Mouse (Mus musculus): ENCODE data around the gene Ano6. TPM values are rescaled to one million over a fixed set of nuclear protein-coding genes. Genes with fewer than 3 reads are reported as not detected.

The Ano6 gene
- total RNA-seq, 1 experiment from 2014 or later: 33.6 TPM

GRCm38 (mm10) chr15:95858876-95859655 lies 68.4 kb downstream of the Ano6 start:
- ATAC-seq (replicated peaks in 1 of 2; ENCODE audit: insufficient read depth in 1 of 2, low FRiP score in 2 of 2, low TSS enrichment in 1 of 2, low read depth in 1 of 2, poor library complexity in 2 of 2, severe bottlenecking in 2 of 2): no peak

GRCm38 (mm10) chr15:95863865-95864660 lies 73.4 kb downstream of the Ano6 start:
- no peak for ATAC-seq (replicated peaks in 1 of 2; ENCODE audit: insufficient read depth in 1 of 2, low FRiP score in 2 of 2, low TSS enrichment in 1 of 2, low read depth in 1 of 2, poor library complexity in 2 of 2, severe bottlenecking in 2 of 2)

DNA sequence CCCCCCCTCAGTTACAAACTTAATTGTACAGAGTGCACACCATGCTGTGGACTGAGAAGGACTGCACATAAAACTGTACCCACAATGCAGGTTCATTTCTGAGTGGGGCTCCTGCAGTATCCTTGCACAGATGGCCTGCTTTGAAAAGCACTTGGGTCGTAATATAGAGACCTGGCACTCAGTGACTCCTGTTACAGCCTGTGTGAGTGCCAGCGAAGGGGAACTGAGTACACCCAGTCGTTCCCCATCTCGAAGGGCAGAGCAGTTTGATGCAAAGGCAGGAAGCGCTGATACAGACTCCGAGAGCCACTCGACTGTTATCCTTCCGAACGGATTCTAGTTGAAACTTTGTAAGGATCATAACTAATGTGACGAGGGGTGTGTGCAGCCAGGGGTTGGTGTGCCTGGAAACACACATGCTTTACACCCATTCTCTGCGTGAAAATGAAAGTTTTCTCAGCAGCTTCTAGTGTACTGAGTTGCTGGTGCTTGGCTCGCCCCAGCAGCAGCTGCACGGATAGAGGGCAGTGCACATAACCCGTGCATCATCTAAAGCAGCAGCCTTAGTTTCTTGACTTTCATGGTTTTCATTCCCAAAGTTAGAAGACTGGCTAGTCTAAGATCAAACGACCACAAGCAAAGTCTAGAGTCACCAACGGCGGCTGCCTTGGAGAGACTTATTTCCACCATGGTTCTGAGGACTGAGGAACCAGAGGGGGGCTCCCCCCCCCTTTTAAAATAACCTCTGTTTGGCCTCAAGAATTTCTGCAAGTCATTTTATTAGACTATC lies 74.9 kb downstream of the Ano6 start:
- no peak for ATAC-seq (replicated peaks in 1 of 2; ENCODE audit: insufficient read depth in 1 of 2, low FRiP score in 2 of 2, low TSS enrichment in 1 of 2, low read depth in 1 of 2, poor library complexity in 2 of 2, severe bottlenecking in 2 of 2)

- no peak for ATAC-seq (replicated peaks in 1 of 2; ENCODE audit: insufficient read depth in 1 of 2, low FRiP score in 2 of 2, low TSS enrichment in 1 of 2, low read depth in 1 of 2, poor library complexity in 2 of 2, severe bottlenecking in 2 of 2)
These were observed 77.5 kb downstream of the Ano6 start for GRCm38 (mm10) chr15:95868172-95868571.

DNA sequence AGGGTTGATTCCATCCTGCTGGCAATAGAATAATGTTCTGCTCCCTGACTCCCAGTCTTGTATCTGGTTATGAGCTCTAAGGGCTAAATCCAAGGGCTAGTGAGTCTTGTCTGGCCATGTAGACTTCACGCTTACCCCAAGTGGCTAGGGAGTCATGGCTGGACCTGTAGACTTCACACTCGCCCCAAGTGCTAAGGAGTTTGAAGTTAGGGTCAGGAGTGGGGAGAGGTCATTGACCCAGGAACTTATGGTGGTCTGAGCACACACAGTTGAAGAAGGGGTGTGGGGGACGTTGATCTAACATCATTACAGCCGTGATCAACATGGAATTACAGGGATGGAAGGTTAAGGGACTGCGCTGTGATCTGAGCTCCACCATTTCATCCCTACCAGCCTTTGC lies 79.0 kb downstream of the Ano6 start:
- no peak for ATAC-seq (replicated peaks in 1 of 2; ENCODE audit: insufficient read depth in 1 of 2, low FRiP score in 2 of 2, low TSS enrichment in 1 of 2, low read depth in 1 of 2, poor library complexity in 2 of 2, severe bottlenecking in 2 of 2)

DNA sequence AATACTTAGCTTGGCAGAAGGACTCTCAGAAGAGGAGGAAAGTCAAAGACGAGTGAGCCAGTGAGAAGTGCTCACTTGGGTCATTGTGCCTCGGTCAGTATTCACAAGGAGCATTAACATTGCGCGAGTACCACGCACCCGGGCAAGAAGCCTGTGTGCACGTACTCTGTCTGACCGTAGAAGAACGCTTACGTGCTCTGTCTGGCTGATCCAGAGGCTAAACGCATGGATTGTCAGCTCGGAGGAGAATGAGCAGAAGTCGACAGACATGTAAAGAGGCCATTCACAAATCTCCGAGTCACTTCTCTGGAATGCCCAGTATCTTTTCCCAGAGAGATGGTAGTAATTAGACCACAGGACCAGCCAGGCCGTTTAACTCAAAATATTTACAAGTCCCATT lies 81.0 kb downstream of the Ano6 start:
- ATAC-seq (replicated peaks in 1 of 2; ENCODE audit: insufficient read depth in 1 of 2, low FRiP score in 2 of 2, low TSS enrichment in 1 of 2, low read depth in 1 of 2, poor library complexity in 2 of 2, severe bottlenecking in 2 of 2): no peak

GRCm38 (mm10) chr15:95872447-95872846 lies 81.8 kb downstream of the Ano6 start:
- no peak for ATAC-seq (replicated peaks in 1 of 2; ENCODE audit: insufficient read depth in 1 of 2, low FRiP score in 2 of 2, low TSS enrichment in 1 of 2, low read depth in 1 of 2, poor library complexity in 2 of 2, severe bottlenecking in 2 of 2)

GRCm38 (mm10) chr15:95873276-95873675 lies 82.6 kb downstream of the Ano6 start:
- no peak for ATAC-seq (replicated peaks in 1 of 2; ENCODE audit: insufficient read depth in 1 of 2, low FRiP score in 2 of 2, low TSS enrichment in 1 of 2, low read depth in 1 of 2, poor library complexity in 2 of 2, severe bottlenecking in 2 of 2)

DNA sequence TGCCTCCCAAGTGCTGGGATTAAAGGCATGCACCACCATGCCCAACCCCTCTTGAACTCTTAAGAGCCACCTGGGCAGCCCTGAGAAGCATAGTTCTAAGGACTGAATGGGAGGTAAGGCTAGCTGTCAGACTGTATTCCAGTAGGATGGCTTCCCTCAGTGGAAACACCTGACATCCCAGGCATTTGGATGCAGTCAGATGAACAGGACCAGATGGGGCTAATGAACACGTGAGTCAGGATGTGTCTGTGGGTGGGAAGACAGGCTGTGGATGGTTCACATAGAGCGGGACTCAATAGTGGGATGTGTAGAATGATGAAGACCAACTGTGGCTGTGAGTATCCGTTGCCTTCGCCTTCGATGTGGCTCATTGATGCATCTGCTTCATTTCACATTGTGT lies 83.6 kb downstream of the Ano6 start:
- ATAC-seq (replicated peaks in 1 of 2; ENCODE audit: insufficient read depth in 1 of 2, low FRiP score in 2 of 2, low TSS enrichment in 1 of 2, low read depth in 1 of 2, poor library complexity in 2 of 2, severe bottlenecking in 2 of 2): no peak

- no peak for ATAC-seq (replicated peaks in 1 of 2; ENCODE audit: insufficient read depth in 1 of 2, low FRiP score in 2 of 2, low TSS enrichment in 1 of 2, low read depth in 1 of 2, poor library complexity in 2 of 2, severe bottlenecking in 2 of 2)
These were observed 84.1 kb downstream of the Ano6 start for GRCm38 (mm10) chr15:95874726-95875125.

- peak; percentile 6 to 47; a peak in 1 of 4 replicates for ATAC-seq (replicated peaks in 1 of 2; ENCODE audit: insufficient read depth in 1 of 2, low FRiP score in 2 of 2, low TSS enrichment in 1 of 2, low read depth in 1 of 2, poor library complexity in 2 of 2, severe bottlenecking in 2 of 2)
These were observed 85.3 kb downstream of the Ano6 start for GRCm38 (mm10) chr15:95875898-95876297.

- peak; percentile 50 for ATAC-seq (replicated peaks in 1 of 2; ENCODE audit: insufficient read depth in 1 of 2, low FRiP score in 2 of 2, low TSS enrichment in 1 of 2, low read depth in 1 of 2, poor library complexity in 2 of 2, severe bottlenecking in 2 of 2)
These were observed 90.0 kb downstream of the Ano6 start for GRCm38 (mm10) chr15:95880616-95881151.

DNA sequence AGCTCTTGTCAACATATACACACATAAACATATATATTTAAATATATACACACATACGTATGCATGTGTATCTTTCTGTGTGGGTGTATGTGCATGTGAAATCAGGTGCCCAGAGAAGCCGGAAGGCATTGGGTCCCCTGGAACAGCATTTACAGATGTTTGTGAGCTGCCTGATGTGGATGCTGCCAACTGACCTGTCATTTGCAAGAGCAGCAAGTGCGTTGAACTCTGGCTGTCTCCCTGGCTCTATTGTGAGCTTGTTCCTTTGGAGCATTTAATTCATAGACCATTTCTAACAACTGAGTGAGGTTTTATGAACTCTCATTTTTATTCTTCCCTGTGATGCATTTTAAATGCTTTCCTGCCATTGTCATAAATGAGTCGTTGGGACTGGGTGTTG lies 91.8 kb downstream of the Ano6 start:
- no peak for ATAC-seq (replicated peaks in 1 of 2; ENCODE audit: insufficient read depth in 1 of 2, low FRiP score in 2 of 2, low TSS enrichment in 1 of 2, low read depth in 1 of 2, poor library complexity in 2 of 2, severe bottlenecking in 2 of 2)

DNA sequence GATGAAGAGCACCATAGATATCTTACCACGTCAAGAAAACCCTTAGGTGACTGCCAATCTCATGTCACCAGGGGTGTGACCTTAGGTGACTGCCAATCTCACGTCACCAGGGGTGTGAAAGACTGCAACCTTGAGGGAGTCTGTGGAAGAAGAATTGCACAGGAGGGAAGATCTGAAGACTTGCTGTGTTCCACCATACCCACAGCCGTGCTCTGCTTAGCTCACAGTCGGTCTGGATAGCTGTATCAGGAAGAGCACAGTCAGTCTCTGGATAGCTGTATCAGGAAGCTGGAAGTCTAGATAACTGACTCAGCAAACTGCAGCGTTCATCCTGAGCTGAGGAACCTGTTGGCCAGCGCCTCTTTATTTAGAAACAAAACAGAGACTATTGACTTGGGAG lies 92.9 kb downstream of the Ano6 start:
- ATAC-seq (replicated peaks in 1 of 2; ENCODE audit: insufficient read depth in 1 of 2, low FRiP score in 2 of 2, low TSS enrichment in 1 of 2, low read depth in 1 of 2, poor library complexity in 2 of 2, severe bottlenecking in 2 of 2): peak in 1 of 2 experiments; percentile 30; a peak in 1 of 4 replicates

DNA sequence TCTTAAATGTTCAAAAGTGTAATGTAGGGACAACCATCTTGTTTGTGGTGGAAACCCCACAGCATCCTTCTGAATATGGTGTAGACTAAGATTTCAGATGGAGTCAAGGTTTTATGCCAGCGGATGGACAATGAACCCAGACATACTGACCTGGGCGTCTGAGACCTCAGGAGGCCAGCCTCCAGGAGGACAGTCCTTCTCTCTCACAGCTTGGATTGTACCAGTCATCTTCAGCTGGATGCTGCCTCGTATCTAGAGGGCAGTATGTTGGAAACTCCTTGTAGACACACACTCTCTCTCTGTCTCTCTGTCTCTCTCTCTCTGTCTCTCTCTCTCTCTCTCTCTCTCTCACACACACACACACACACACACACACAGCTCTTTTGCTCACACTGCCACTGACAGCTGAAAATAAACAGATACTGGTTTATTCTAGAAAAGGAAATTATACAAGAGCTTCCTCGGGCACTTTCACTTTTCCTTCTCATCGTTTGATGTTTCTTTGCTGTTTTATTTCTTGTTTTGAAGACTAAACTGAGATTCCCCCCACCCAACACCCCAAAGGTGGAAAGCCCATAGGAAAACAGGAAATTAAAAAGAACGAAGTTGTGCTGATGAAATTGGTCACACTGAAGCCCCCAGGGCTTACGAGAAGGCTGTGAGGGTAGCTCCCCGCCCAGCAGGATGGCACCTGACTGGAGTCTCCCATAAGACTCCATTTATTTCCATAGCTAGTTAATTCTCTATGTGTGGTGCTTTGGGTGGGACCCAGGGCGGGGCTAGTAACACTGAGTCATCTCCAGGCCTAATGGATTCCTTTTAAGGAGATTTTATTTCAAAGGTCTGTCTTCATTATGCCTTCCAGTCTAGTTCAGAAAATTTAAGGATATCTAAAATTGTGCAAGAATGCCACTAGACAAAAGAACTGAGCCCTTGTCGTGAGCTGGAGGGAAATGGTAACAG lies 94.3 kb downstream of the Ano6 start:
- no peak for ATAC-seq (replicated peaks in 1 of 2; ENCODE audit: insufficient read depth in 1 of 2, low FRiP score in 2 of 2, low TSS enrichment in 1 of 2, low read depth in 1 of 2, poor library complexity in 2 of 2, severe bottlenecking in 2 of 2)

DNA sequence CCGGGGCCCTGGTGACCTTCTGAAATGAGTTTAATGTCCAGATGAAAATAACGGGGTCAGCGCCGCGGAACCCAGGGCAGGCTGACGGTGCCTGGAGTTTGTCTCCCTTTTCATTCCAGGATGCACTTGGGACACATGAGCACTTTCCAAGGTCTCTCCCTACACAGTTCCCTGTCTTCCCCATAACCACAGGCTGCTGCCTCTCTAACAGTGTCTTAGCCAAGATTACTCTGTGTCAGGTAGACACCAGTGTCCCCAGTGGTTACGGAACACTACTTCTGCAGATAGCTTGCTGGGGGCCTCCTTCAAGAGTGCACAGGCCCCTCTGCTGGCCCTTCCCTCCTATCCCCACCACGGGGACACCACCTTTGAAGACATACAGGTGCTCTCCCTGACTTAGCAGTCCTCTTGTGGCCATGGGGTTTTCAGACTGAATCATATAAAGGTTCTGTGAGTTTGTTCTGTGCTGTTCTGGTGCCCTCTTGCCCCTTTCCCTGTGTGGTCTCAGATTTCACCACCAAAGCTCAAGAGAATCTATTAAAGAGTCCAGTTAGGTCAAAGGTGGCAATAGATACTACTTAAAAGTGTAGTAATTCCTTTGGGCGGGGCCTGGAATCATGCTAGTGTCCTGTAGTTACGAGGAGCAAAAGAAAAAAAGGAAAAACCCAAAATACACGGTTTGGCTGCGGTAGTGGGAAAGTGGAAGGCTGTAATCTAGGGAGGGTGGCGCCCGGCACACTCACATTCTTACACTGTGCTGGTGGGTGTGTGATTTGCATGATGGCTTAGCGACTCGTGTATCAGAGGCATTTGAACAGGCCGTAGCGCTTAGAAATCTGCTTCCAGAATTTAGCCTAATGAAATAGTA lies 95.5 kb downstream of the Ano6 start:
- ATAC-seq (replicated peaks in 1 of 2; ENCODE audit: insufficient read depth in 1 of 2, low FRiP score in 2 of 2, low TSS enrichment in 1 of 2, low read depth in 1 of 2, poor library complexity in 2 of 2, severe bottlenecking in 2 of 2): no peak
